Mouse (Mus musculus) thymus, postnatal 25 days (tissue): ENCODE data around the gene Polm.
A peak's percentile ranks its signal among the peaks of the same experiment; 100 is the strongest.

Source experiments
- DNase-seq: peaks from one replicate; pipeline ENCODE4 v3.0.0; 2022

Gene Polm

GRCm38 (mm10) chr11:5802457-5803217, 35.2 kb downstream of the Polm start:
- no peak for DNase-seq

DNA sequence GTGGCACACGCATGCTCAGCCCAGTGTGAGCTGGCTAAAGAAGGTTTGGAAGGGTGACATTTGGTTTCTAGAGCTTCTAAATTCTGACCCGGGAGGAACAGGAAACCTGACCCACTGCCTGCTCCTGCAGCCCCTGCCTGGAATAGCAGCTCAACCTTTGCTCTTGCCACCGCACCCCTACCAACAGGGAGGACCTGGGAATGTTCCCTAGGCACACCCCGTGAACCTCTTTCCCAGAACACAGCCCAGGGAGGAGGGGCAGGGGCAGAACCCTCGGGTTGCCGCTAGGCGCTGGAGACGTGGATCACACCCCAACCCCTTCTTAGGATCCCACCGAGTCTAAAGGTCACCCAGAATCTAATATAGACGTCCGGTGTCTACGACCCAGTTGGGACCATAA, 35.8 kb downstream of the Polm start:
- DNase-seq: no peak

DNA sequence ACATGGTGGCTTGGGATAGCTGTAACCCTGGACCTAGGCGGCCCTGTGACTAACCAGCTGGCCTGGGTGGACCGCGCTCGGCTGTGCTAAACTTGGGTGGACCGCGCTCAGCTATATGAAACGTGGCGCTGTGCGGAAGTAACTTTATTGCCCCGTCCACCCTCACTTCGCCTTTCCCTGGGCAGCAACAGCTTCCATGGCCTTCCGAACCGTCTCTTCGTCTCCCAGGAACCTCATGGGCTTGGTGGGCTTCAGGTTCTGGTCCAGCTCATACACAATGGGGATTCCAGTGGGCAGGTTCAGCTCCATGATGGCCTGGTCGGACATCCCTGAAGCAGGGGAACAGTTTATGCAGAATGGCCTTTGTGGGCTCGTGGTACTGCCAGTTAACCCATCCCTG, 36.3 kb downstream of the Polm start:
- no peak for DNase-seq

- DNase-seq: no peak
Measured at GRCm38 (mm10) chr11:5799621-5800490, 38.0 kb downstream of the Polm start.

GRCm38 (mm10) chr11:5797928-5798327, 39.9 kb downstream of the Polm start:
- no peak for DNase-seq

DNA sequence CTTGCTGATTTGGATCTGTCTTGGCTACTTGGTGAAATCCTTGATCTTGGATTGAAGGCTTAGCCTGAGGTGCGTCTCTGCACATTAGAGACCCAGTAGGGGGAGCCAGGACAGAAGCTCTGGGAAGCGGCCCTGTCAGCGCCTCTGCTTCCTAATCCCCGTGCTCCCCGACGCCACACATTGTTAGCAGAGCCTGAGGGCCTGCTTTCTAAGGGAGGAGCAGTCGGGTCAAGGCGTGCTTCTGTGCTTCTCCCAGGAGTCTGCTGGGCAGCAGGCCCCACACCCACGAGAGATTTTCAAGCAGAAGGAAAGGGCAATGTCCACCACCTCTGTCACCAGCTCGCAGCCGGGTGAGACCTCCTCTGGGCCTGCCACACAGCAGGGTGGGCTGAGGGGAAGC, 40.4 kb downstream of the Polm start:
- no peak for DNase-seq

GRCm38 (mm10) chr11:5796939-5797338, 40.9 kb downstream of the Polm start:
- DNase-seq: no peak

- DNase-seq: no peak
Measured at GRCm38 (mm10) chr11:5795706-5796105, 42.1 kb downstream of the Polm start.

DNA sequence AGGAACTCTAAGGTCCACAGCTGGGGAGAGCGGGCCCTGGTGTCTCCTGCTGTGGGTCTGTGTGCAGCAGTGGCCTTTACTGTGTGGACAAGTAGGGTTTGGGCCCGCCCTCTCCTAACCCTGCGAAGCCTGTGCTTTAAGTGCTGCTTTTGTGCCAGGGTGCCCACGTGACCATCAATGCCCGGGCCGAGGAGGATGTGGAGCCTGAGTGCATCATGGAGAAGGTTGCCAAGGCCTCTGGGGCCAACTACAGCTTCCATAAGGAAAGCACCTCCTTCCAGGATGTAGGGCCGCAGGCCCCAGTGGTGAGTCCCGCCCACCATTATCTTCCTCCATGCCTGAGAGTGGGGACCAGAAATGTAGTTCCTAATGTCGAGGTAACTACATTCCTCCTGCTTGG, 42.5 kb downstream of the Polm start:
- no peak for DNase-seq

DNA sequence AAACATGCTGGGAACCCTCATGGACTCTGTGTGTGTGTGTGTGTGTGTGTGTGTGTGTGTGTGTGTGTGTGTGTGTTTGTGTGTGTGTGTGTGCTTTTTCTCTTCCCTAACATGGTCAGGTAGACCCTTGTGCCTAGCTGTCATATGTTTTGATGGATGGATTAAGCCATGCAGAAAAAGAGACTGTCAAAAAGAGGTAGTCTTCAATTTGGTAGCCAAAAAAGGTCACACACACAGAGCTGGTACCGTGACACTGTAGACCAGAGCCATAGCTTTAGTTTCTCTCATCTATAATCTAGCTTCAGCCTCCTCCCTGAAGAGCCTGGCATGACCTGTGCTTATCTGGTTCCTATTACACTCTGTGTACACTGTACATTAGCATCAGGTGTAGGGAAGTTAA, 47.4 kb downstream of the Polm start:
- DNase-seq: no peak

GRCm38 (mm10) chr11:5789754-5790333, 48.0 kb downstream of the Polm start:
- no peak for DNase-seq

DNA sequence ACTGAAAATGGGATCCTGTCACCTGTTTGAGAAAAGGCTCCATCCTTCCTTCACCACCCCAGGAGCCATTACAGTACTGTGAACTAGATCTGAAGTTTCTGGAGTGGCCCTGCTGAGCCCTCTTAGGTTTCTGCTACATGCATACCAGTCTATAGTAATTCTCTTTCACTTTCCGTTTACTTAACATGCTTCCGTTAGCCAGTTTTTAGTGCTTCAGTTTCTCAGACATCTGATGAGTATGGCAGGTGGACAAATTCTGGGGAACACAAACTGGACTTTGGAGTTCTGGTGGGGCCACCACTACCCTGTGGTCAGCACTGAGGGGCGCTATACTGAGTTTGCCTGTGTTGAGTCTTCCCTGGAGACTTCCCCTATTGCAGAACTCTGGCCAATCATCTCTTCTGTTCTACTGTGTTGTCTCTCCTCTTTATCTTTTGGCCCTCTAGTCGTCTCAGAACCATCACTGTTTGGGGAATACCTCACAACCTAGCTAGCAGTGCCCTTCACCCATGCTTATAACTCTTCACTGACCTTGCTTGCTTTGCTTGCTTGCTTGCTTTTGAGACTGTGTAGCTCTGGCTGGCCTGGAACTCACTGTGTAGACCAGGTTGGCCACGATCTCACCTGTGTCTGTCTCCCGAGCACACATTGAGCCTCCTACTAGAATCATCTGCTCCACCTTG, 48.6 kb downstream of the Polm start:
- no peak for DNase-seq

- peak; percentile 98 for DNase-seq
Measured at GRCm38 (mm10) chr11:5788056-5789014, 49.5 kb downstream of the Polm start, which contains the start of gene Dbnl. TSS of gene Dbnl (plus strand) at chr11:5788488.

GRCm38 (mm10) chr11:5787671-5788055, 50.2 kb downstream of the Polm start:
- DNase-seq: no peak

- no peak for DNase-seq
Measured at GRCm38 (mm10) chr11:5785732-5786131, 52.1 kb downstream of the Polm start.

- peak; percentile 19 for DNase-seq
Measured at GRCm38 (mm10) chr11:5782199-5782944, 55.4 kb downstream of the Polm start.

DNA sequence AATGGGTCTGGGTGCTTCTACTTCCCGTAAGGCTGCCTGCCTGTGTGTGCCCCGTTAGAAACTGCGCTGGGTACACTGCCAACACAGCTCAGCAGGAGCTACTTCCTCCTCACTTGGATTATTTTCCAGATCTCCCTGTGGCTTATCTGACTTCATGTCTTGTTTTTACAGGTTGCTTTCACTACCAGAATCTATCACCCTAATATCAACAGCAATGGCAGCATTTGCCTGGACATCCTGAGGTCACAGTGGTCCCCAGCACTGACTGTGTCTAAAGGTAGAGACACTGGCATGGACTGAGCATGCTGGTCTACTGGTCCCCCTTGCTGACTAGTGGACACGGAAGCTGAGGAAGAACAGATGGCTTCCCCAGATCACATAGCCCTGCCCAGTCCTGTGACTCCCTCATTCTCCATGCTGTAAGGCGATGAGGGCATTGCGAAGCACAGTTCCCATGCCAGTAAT, 57.7 kb downstream of the Polm start:
- no peak for DNase-seq

GRCm38 (mm10) chr11:5778481-5778880, 59.3 kb downstream of the Polm start:
- DNase-seq: peak; percentile 33
